Mouse (Mus musculus) testis, postnatal 14 days (tissue): ENCODE measurements at regions not wholly inside any gene's neighbourhood (a gene's known extent, or its start where the extent isn't known, plus 50 kb on each side); places are given as distances from the start of the nearest gene placed in this dataset.
A peak's percentile ranks its signal among the peaks of the same experiment; 100 is the strongest.

Source experiments
- DNase-seq: peaks from one replicate; pipeline ENCODE4 v3.0.0; 2021; ENCODE audit warnings: low spot score

- DNase-seq, result no peak
Observed at GRCm38 (mm10) chr1:193788496-193788895, 418.4 kb upstream of the Camk1g start.

- DNase-seq, result no peak
Observed at GRCm38 (mm10) chr1:193787417-193787816, 417.3 kb upstream of the Camk1g start.

GRCm38 (mm10) chr1:193784966-193785365 is 414.9 kb upstream of the Camk1g start:
- no peak for DNase-seq

GRCm38 (mm10) chr1:193784526-193784925 is 414.4 kb upstream of the Camk1g start:
- DNase-seq, result no peak

GRCm38 (mm10) chr1:193778181-193778580 is 408.1 kb upstream of the Camk1g start:
- DNase-seq, result no peak

- no peak for DNase-seq
Observed at GRCm38 (mm10) chr1:193769546-193769945, 399.4 kb upstream of the Camk1g start.

GRCm38 (mm10) chr1:193764103-193764502 is 394.0 kb upstream of the Camk1g start:
- DNase-seq, result no peak

- DNase-seq, result no peak
Observed at GRCm38 (mm10) chr1:193751819-193752251, 381.7 kb upstream of the Camk1g start.

- no peak for DNase-seq
Observed at GRCm38 (mm10) chr1:193750929-193751328, 380.8 kb upstream of the Camk1g start.

- no peak for DNase-seq
Observed at GRCm38 (mm10) chr1:193747426-193747960, 377.4 kb upstream of the Camk1g start.

- no peak for DNase-seq
Observed at GRCm38 (mm10) chr1:193742688-193743087, 372.6 kb upstream of the Camk1g start.

GRCm38 (mm10) chr1:193738821-193739220 is 368.7 kb upstream of the Camk1g start:
- no peak for DNase-seq

- no peak for DNase-seq
Observed at GRCm38 (mm10) chr1:193735949-193736518, 365.9 kb upstream of the Camk1g start.

GRCm38 (mm10) chr1:193734014-193734763 is 364.1 kb upstream of the Camk1g start:
- no peak for DNase-seq

GRCm38 (mm10) chr1:193733402-193733801 is 363.3 kb upstream of the Camk1g start:
- no peak for DNase-seq

GRCm38 (mm10) chr1:193732113-193732512 is 362.0 kb upstream of the Camk1g start:
- DNase-seq, result no peak

GRCm38 (mm10) chr1:193721850-193722249 is 351.8 kb upstream of the Camk1g start:
- DNase-seq, result no peak

GRCm38 (mm10) chr1:193720420-193720851 is 350.3 kb upstream of the Camk1g start:
- DNase-seq, result no peak

GRCm38 (mm10) chr1:193715328-193715727 is 345.2 kb upstream of the Camk1g start:
- no peak for DNase-seq

GRCm38 (mm10) chr1:193714631-193715030 is 344.5 kb upstream of the Camk1g start:
- no peak for DNase-seq

- no peak for DNase-seq
Observed at GRCm38 (mm10) chr1:193705205-193705604, 335.1 kb upstream of the Camk1g start.

- DNase-seq, result peak; percentile 26
Observed at GRCm38 (mm10) chr1:193702707-193703419, 332.8 kb upstream of the Camk1g start.

GRCm38 (mm10) chr1:193700217-193700616 is 330.1 kb upstream of the Camk1g start:
- DNase-seq, result no peak
